Mouse (Mus musculus) testis, postnatal 10 days (tissue): ENCODE results near the gene Tagap.
"Not testable (repeated sequence)": the region's sequence is repeated elsewhere in the genome, so short reads cannot be mapped to it uniquely, and the experiment has no call there.

ENCODE experiments used
- DNase-seq: peaks from one replicate; pipeline ENCODE4 v3.0.0; 2021; ENCODE audit warnings: low spot score

The Tagap gene

DNA sequence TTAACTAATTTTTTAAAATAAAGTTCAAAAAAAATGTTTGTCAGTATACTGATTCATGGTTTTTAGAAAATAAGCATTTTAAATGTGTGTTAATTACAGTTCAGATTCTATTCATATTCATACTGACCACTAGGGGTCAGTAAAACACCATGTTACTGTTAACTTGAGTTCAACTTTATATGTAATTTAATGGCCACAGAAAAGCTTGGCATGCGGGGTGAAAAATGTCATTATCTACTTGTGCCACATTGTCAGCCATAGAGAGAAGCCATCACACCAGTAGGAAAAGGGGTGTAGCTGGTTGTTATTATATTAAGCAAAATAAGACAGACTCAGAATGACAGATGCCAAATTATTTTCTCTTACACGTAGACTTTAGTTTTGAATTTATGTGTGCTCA, 57.7 kb downstream of the Tagap start:
- DNase-seq = not testable (repeated sequence)
